Mouse (Mus musculus): ENCODE results near the gene Kcnq4.

DNA sequence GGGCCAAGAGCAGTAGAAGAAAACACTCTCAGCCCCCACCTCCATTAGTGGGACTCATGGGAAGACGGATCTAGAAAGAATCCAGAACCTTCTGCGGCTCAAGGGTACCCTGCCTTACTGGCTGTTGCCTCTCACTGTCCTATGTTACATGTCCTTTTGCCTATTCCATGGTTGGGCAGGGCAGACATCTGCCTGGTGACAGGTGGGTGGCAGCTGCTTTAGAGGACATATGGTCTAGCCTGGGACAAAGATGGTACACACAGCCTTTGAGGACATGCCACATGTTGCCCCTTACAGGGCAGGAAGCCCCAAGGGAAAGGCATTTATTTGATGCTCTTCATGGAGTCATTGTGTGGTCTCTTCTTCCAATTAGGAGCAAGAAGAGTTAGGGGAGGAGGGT, 45.9 kb downstream of the Kcnq4 start:
- TF ChIP-seq EP300 (IDR thresholded peaks at IDR 0.05), result no peak
- TF ChIP-seq CTCF (IDR thresholded peaks at IDR 0.05), result no peak
